Mouse (Mus musculus) neural tube, embryonic 15.5 days (tissue): Measurements from ENCODE around the gene Eif1. TPM values are rescaled to one million over a fixed set of nuclear protein-coding genes. Genes with fewer than 3 reads are reported as not detected.
A peak's percentile ranks its signal among the peaks of the same experiment; 100 is the strongest.
"Not testable (repeated sequence)": the region's sequence is repeated elsewhere in the genome, so short reads cannot be mapped to it uniquely, and the experiment has no call there.

Experiments used
- ATAC-seq: fragments of 200-750 bp; cut with Nextera tagmentation; 2 replicates; pipeline ENCODE4 v1.8.0; 2017; ENCODE audit warnings: mild to moderate bottlenecking, moderate TSS enrichment, moderate library complexity; ENCODE audit not compliant: low FRiP score
- H3K27ac ChIP-seq: fragments of 300-500 bp; sonication (generic); replicated peaks from 2 replicates; pipeline ENCODE4 v1.5.1; 2015; ENCODE audit warnings: mild to moderate bottlenecking, inconsistent platforms
- H3K27me3 ChIP-seq: fragments of 300-500 bp; sonication (generic); replicated peaks from 2 replicates; pipeline ENCODE4 v1.6.1; 2015; ENCODE audit warnings: inconsistent platforms
- H3K36me3 ChIP-seq: fragments of 300-500 bp; sonication (generic); 2 replicates; pipeline ENCODE4 v1.6.1; 2015; ENCODE audit warnings: inconsistent platforms
- H3K4me1 ChIP-seq: fragments of 300-500 bp; sonication (generic); 2 replicates; pipeline ENCODE4 v1.6.1; 2015; ENCODE audit warnings: inconsistent platforms
- H3K4me2 ChIP-seq: fragments of 300-500 bp; sonication (generic); 2 replicates; pipeline ENCODE4 v1.6.1; 2015; ENCODE audit warnings: inconsistent platforms, mild to moderate bottlenecking, moderate library complexity
- H3K4me3 ChIP-seq: fragments of 300-500 bp; sonication (generic); replicated peaks from 2 replicates; pipeline ENCODE4 v1.5.1; 2015; ENCODE audit warnings: mild to moderate bottlenecking, inconsistent platforms
- H3K9ac ChIP-seq: fragments of 300-500 bp; sonication (generic); replicated peaks from 2 replicates; pipeline ENCODE4 v1.6.1; 2015; ENCODE audit warnings: mild to moderate bottlenecking, inconsistent platforms
- H3K9me3 ChIP-seq: fragments of 300-500 bp; sonication (generic); replicated peaks from 2 replicates; pipeline ENCODE4 v1.6.1; 2016; ENCODE audit warnings: inconsistent platforms
- WGBS: fragments of 180-500 bp; shearing (Covaris S2); methylation state at CpG from one replicate; pipeline ENCODE4 v1.1.7; 2015; ENCODE audit warnings: mixed read lengths; 5-methylcytosine and 5-hydroxymethylcytosine counted together
- polyA plus RNA-seq: library from polyadenylated mRNA; unstranded; fragments of >200 nt; fragmentation: Nextera tagmentation; extraction: Ambion mirVana; gene quantifications from 2 replicates; pipeline ENCODE4 v1.2.1, GENCODE M21; 2015

Gene Eif1
- polyA plus RNA-seq, 1 experiment from 2014 or later, result 1,270 TPM

GRCm38 (mm10) chr11:100315439-100315838, 4.2 kb upstream of the Eif1 start:
- Histone ChIP-seq H3K27ac (no peak overlapping the region), H3K4me1 (peaks cover 11% of the 10 kb centered on the region; the same call in 1 of the 2 replicates), H3K4me2 (no peak overlapping the region), H3K36me3 (no peaks in the 10 kb centered on the region), H3K9me3 (no peaks in the 10 kb centered on the region), H3K27me3 (no peaks in the 10 kb centered on the region), H3K9ac (no peak overlapping the region), H3K4me3 (no peak overlapping the region)
- WGBS, result 88% methylated on average over 5 of the region's 5 CpGs
- ATAC-seq, result no peak

DNA sequence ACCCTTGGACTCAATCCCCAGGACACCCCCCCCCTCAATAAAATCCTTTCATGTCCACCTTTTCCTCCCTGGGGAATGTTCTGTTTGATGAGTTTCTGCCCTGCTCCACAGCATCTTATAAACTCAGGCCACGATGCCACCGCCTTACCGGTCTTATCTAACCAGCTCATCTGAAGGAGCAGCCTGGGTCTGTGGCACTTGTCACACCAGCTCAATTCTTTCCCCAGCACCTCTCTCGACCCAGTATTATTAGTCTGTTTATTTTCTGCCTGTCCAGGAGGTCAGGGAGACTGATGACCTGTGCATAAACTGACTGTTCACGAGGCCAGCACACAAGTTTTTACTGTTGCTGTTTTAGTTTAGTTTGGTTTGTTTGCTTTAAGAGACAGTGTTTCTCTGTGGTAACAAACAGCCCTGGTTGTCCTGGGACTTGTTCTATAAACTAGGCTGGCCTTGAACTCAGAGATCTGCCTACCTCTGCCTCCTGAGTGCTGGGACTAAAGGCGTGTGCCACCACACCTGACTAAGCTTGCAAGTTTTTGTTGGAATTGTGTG, 1.8 kb upstream of the Eif1 start:
- 68% methylated on average over 6 of the region's 6 CpGs for WGBS
- no peak overlapping the region for H3K4me3 ChIP-seq

GRCm38 (mm10) chr11:100318529-100319451, 895 bp upstream of the Eif1 start:
- no peaks in the 10 kb centered on the region for H3K9me3 ChIP-seq
- WGBS, result 92% methylated on average over 10 of the region's 10 CpGs
- H3K4me2 ChIP-seq, result peak overlapping the region; percentile 68
- H3K27me3 ChIP-seq, result no peaks in the 10 kb centered on the region
- H3K27ac ChIP-seq, result peak overlapping the region; percentile 87
- peak overlapping the region; percentile 76 for H3K4me3 ChIP-seq
- ATAC-seq, result 0 out of 2 replicates have a peak, but pooled peaks have one; percentile 2
- H3K4me1 ChIP-seq, result peaks cover 18% of the 10 kb centered on the region
- peaks cover 17% of the 10 kb centered on the region for H3K36me3 ChIP-seq
- H3K9ac ChIP-seq, result 0 out of 2 replicates have a peak overlapping the region, but pooled peaks have one; percentile 42

More for the DNA sequence above, 1.8 kb upstream of the Eif1 start:
- H3K27ac ChIP-seq, result no peak overlapping the region
- no peak for ATAC-seq
- no peaks in the 10 kb centered on the region for H3K27me3 ChIP-seq
- no peaks in the 10 kb centered on the region for H3K9me3 ChIP-seq
- H3K4me1 ChIP-seq, result peaks cover 18% of the 10 kb centered on the region
- H3K9ac ChIP-seq, result no peak overlapping the region
- H3K36me3 ChIP-seq, result peaks cover 17% of the 10 kb centered on the region
- H3K4me2 ChIP-seq, result no peak overlapping the region

DNA sequence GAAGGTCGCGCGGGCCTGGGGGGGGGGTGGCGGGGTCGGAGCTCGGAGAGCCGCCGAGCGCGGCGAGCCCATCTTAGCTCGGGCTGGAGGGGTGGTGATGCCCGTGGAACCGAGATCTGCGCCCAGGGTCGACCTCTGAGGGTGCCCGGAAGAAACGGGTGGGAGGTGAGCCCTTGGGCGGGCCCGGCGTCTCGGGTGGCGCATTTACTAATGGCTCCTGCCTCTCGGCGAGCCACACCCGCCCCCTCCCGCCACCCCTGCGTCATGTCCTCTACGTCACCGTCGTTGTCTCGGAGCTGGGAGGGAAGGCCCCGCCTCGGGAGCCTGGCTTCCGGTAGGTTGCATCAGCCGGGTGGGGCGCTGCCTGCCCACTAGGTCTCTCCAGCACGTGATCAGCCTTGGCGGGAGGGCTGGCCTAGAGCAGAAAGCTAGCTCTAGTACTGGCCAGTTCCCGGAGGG, 516 bp downstream of the Eif1 start:
- H3K9ac ChIP-seq, result peak overlapping the region; percentile 95
- peak overlapping the region; percentile 99 for H3K27ac ChIP-seq
- peaks cover 18% of the 10 kb centered on the region for H3K4me1 ChIP-seq
- no peaks in the 10 kb centered on the region for H3K27me3 ChIP-seq
- peaks cover 17% of the 10 kb centered on the region for H3K36me3 ChIP-seq
- no peaks in the 10 kb centered on the region for H3K9me3 ChIP-seq
- H3K4me3 ChIP-seq, result peak overlapping the region; percentile 76
- peak overlapping the region; percentile 79 for H3K4me2 ChIP-seq
- 3% methylated on average over 39 of the region's 40 CpGs for WGBS
- peak; percentile 90 for ATAC-seq

- Histone ChIP-seq H3K36me3 (peaks cover 17% of the 10 kb centered on the region), H3K4me2 (peak overlapping the region; percentile 79), H3K9ac (peak overlapping the region; percentile 95), H3K4me1 (peaks cover 18% of the 10 kb centered on the region), H3K4me3 (peak overlapping the region; percentile 76), H3K27ac (peak overlapping the region; percentile 99)
- ATAC-seq, H3K9me3 ChIP-seq, H3K27me3 ChIP-seq: not testable (repeated sequence)
- 18% methylated on average over 11 of the region's 11 CpGs for WGBS
Measured at GRCm38 (mm10) chr11:100320701-100321410, 1.2 kb downstream of the Eif1 start.

DNA sequence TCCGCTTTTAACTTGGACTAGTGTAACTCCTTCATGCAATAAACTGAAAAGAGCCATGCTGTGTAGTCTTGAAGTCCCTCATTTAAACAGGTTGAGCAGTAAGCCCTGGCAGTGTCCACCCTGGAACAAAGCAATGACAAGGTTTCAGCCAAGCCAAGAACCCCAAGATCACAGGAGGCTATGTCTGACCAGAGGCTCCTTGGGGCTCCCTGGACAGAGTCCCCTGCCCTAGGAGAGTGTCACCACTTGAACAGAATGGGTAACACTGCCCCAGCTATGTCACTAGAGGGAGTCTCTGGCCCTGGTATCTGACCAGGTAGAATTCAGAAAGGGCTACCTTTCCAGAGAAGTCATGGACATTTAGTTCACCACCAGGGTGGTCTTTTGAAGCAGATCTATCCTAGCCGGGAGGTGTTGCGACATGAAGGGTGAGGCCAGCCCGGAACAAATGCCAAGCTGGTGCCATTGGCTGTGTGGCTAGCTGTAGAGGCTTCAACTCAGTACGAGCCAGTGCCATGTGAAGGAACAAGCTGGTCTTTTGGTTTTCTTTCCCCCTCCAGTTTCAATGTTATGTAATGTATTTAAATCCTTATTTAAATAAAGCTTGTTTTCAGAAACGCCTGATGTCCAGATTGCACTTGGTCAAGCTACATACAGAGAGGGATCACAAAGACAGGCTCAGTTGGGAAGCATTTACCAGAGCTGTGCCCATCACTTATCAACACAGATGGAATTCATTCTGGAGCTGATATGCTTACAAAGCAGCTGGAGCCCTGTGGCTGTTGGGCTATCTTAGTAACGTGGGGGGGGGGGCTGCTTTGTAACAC, 2.0 kb downstream of the Eif1 start:
- not testable (repeated sequence) for H3K27me3 ChIP-seq, H3K27ac ChIP-seq, H3K9ac ChIP-seq, ATAC-seq, H3K4me2 ChIP-seq, H3K9me3 ChIP-seq
- 86% methylated on average over 7 of the region's 7 CpGs for WGBS
- peaks cover 18% of the 10 kb centered on the region for H3K4me1 ChIP-seq
- 0 out of 2 replicates have a peak overlapping the region, but pooled peaks have one; percentile 6 for H3K4me3 ChIP-seq
- peaks cover 17% of the 10 kb centered on the region for H3K36me3 ChIP-seq

- H3K36me3 ChIP-seq, result peaks cover 17% of the 10 kb centered on the region
- no peak overlapping the region for H3K4me3 ChIP-seq
- H3K9ac ChIP-seq, result no peak overlapping the region
- no peak overlapping the region for H3K27ac ChIP-seq
- no peaks in the 10 kb centered on the region for H3K9me3 ChIP-seq
- H3K4me1 ChIP-seq, result peaks cover 21% of the 10 kb centered on the region
- ATAC-seq, result no peak
- WGBS, result 71% methylated on average over 3 of the region's 3 CpGs
- no peak overlapping the region for H3K4me2 ChIP-seq
- no peaks in the 10 kb centered on the region for H3K27me3 ChIP-seq
Measured at GRCm38 (mm10) chr11:100322591-100323258, 3.0 kb downstream of the Eif1 start.

- WGBS, result 24% methylated on average over 3 of the region's 3 CpGs
- ATAC-seq, result no peak
- H3K27ac ChIP-seq, result no peak overlapping the region
- H3K4me3 ChIP-seq, result no peak overlapping the region
- H3K27me3 ChIP-seq, result no peaks in the 10 kb centered on the region
- H3K36me3 ChIP-seq, result peaks cover 17% of the 10 kb centered on the region
- H3K4me1 ChIP-seq, result peaks cover 21% of the 10 kb centered on the region
- no peak overlapping the region for H3K4me2 ChIP-seq
- H3K9me3 ChIP-seq, result no peaks in the 10 kb centered on the region
- no peak overlapping the region for H3K9ac ChIP-seq
Measured at GRCm38 (mm10) chr11:100323578-100323977, 3.9 kb downstream of the Eif1 start.

DNA sequence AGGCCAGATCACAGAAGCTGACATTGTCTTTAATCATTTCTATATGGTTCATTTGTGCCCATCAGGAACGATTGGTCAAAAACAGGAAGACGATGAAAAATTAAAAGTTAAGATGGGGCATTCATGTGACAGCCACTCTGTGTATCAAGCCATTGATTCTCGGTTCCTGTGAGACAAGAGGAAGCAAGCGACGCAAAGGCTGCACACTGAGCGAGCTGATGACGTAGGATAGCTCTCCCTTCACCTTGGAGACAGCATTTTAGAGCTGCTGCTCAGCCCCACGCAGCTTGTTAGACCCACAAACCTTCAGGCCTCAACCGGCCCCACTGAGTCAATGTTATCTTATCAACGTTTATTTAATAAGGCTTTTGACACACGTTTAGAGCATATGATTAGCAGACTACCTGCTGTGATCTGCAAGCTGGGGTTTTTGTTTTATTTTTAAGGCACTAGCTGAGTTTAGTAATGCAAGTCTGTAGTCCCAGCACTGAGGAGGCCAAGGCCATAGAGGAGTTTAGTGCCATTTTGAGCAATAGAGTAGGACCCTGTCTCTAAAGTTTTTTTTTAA, 5.5 kb downstream of the Eif1 start:
- Histone ChIP-seq H3K4me3 (no peak overlapping the region), H3K9ac (no peak overlapping the region), H3K9me3 (no peaks in the 10 kb centered on the region), H3K36me3 (peaks cover 17% of the 10 kb centered on the region), H3K4me2 (no peak overlapping the region), H3K4me1 (peaks cover 22% of the 10 kb centered on the region), H3K27me3 (no peaks in the 10 kb centered on the region), H3K27ac (no peak overlapping the region)
- whole genome bisulfite sequencing, result 64% methylated on average over 11 of the region's 11 CpGs
- ATAC-seq, result no peak

DNA sequence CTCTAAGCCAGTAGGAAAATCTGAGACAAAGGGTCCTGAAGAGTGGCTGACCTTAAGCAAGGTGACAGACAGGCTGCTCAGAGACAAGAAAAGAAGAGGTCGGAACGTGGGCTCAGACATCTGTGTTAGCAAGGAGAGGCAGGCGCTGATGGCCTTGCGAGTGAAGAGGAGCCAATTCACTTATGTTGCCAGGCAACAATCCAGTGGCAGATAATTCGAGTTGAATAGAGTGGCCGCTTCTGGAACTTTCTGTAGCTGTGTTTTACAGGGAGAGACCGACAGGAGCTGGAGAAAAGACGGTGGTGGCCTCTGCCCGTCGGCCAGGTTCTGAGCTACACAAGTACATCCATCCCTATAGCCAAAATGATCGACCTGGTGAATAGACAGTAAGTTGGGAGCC, 7.6 kb downstream of the Eif1 start:
- H3K27ac ChIP-seq, result no peak overlapping the region

More for the DNA sequence above, 7.6 kb downstream of the Eif1 start:
- H3K4me1 ChIP-seq, result peaks cover 22% of the 10 kb centered on the region
- no peak overlapping the region for H3K9ac ChIP-seq
- 44% methylated on average over 11 of the region's 11 CpGs for WGBS
- H3K36me3 ChIP-seq, result peaks cover 5% of the 10 kb centered on the region
- H3K4me3 ChIP-seq, result no peak overlapping the region
- H3K9me3 ChIP-seq, result no peaks in the 10 kb centered on the region
- no peak overlapping the region for H3K4me2 ChIP-seq
- no peaks in the 10 kb centered on the region for H3K27me3 ChIP-seq
- no peak for ATAC-seq
